Mouse (Mus musculus) lung, embryonic 14.5 days (tissue): ENCODE results near the gene Cntn3. TPM values are rescaled to one million over a fixed set of nuclear protein-coding genes. Genes with fewer than 3 reads are reported as not detected.
A peak's percentile ranks its signal among the peaks of the same experiment; 100 is the strongest.
"Not testable (repeated sequence)": the region's sequence is repeated elsewhere in the genome, so short reads cannot be mapped to it uniquely, and the experiment has no call there.

ENCODE experiments used
- ATAC-seq: fragments of 200-750 bp; cut with Nextera tagmentation; 2 replicates; pipeline ENCODE4 v1.8.0; 2017; ENCODE audit warnings: mild to moderate bottlenecking, moderate TSS enrichment, moderate library complexity; ENCODE audit not compliant: insufficient read depth
- DNase-seq: peaks from one replicate; pipeline ENCODE4 v3.0.0-alpha.2; 2015
- H3K27ac ChIP-seq: fragments of 300-500 bp; sonication (generic); 2 replicates; pipeline ENCODE4 v1.5.1; 2014; ENCODE audit warnings: low read depth, mild to moderate bottlenecking, moderate library complexity
- H3K27me3 ChIP-seq: fragments of 300-500 bp; sonication (generic); 2 replicates; pipeline ENCODE4 v1.6.1; 2014; ENCODE audit warnings: low read length, control low read depth; ENCODE audit not compliant: insufficient read depth
- H3K36me3 ChIP-seq: fragments of 300-500 bp; sonication (generic); 2 replicates; pipeline ENCODE4 v1.6.1; 2014; ENCODE audit warnings: control low read depth; ENCODE audit not compliant: insufficient read depth
- H3K4me1 ChIP-seq: fragments of 300-500 bp; sonication (generic); 2 replicates; pipeline ENCODE4 v1.6.1; 2014; ENCODE audit warnings: antibody characterized with exemption, control low read depth; ENCODE audit not compliant: insufficient read depth
- H3K4me2 ChIP-seq: fragments of 300-500 bp; sonication (generic); 2 replicates; pipeline ENCODE4 v1.6.1; 2014; ENCODE audit warnings: mild to moderate bottlenecking
- H3K4me3 ChIP-seq: fragments of 300-500 bp; sonication (generic); 2 replicates; pipeline ENCODE4 v1.5.1; 2014; ENCODE audit warnings: low read depth, low read length
- H3K9ac ChIP-seq: fragments of 300-500 bp; sonication (generic); 2 replicates; pipeline ENCODE4 v1.6.1; 2014
- H3K9me3 ChIP-seq: fragments of 300-500 bp; sonication (generic); 2 replicates; pipeline ENCODE4 v1.6.1; 2016; ENCODE audit warnings: low read depth, low read length, control low read depth
- CTCF ChIP-seq: IDR thresholded peaks from 2 replicates; pipeline ENCODE4 v1.5.1; 2016; ENCODE audit warnings: antibody characterized with exemption, low read depth
- WGBS: fragments of 180-500 bp; shearing (Covaris S2); extraction: QIAGEN DNeasy Blood & Tissue Kit; methylation state at CpG from one replicate; pipeline ENCODE4 v1.1.7; 2014; 5-methylcytosine and 5-hydroxymethylcytosine counted together
- polyA plus RNA-seq: library from polyadenylated mRNA; unstranded; fragments of >200 nt; fragmentation: Nextera tagmentation; extraction: Ambion mirVana; gene quantifications from 2 replicates; pipeline ENCODE4 v1.2.1, GENCODE M21; 2014

Gene Cntn3
- polyA plus RNA-seq: 0.33 and 0.50 TPM in 2 replicates

- ATAC-seq, H3K4me1 ChIP-seq: not testable (repeated sequence)
- WGBS: 100% methylated on average over 4 of the region's 20 CpGs
These were observed at the start of gene Cntn3 for GRCm38 (mm10) chr6:102573001-102573400. Gene Cntn3 (minus strand): TSS chr6:102573101.

DNA sequence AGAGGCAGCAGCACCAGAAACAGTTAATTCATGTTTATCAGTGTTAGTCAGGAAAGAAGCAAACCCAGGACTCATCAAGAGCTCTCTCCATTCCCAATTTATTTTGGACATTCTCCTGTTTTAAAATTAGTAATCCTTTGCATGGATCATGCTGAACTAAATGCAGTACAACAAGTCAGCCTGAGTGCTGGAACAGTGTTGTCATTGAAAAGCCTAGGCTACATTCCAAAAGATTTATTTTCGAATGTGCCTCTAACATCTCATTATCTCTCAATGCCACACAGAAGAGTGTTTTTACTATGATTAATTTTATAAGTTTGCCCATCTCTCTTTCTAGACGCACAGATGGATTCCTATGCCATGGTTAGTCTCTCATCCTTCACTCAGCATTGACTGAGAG, 27.9 kb upstream of the Cntn3 start:
- H3K4me3 ChIP-seq: no peak overlapping the region
- DNase-seq (no peak), ATAC-seq (no peak)
- no peak overlapping the region for H3K27ac ChIP-seq
- H3K4me1 ChIP-seq: no peaks in the 10 kb centered on the region
- no peak for TF ChIP-seq CTCF
- H3K36me3 ChIP-seq: no peaks in the 10 kb centered on the region
- no peak overlapping the region for H3K4me2 ChIP-seq
- H3K9me3 ChIP-seq: no peaks in the 10 kb centered on the region
- WGBS: 59% methylated on average over 2 of the region's 2 CpGs
- no peak overlapping the region for H3K9ac ChIP-seq
- H3K27me3 ChIP-seq: no peaks in the 10 kb centered on the region

More at GRCm38 (mm10) chr6:102573001-102573400, at the start of gene Cntn3:
- H3K36me3 ChIP-seq, H3K9ac ChIP-seq, H3K27me3 ChIP-seq, H3K4me3 ChIP-seq, H3K4me2 ChIP-seq, H3K27ac ChIP-seq, DNase-seq, H3K9me3 ChIP-seq: not testable (repeated sequence)

DNA sequence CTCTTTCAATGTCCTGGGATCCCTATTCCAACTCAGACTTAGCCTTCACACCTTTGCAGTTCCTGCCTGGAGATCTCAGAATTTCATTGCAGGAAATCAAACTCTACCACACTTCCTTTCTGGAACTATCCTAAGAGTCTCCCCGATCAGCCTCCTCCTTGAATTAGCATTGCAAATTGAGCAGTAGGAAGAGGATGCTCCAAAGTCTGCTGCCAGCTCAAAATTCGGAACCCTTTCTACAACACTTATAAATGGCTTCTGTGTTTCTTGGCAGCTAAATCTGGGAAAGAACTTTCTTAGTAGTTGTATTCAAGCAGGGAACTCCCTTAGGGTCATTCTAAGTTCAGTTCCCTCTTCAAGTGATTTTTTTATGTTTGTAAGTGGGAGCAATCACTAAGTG, 24.9 kb upstream of the Cntn3 start:
- Histone ChIP-seq H3K27me3 (no peaks in the 10 kb centered on the region), H3K9ac (no peak overlapping the region), H3K4me2 (no peak overlapping the region), H3K4me3 (no peak overlapping the region), H3K27ac (no peak overlapping the region), H3K36me3 (no peaks in the 10 kb centered on the region), H3K4me1 (no peaks in the 10 kb centered on the region), H3K9me3 (no peaks in the 10 kb centered on the region)
- WGBS: 49% methylated on average over 2 of the region's 2 CpGs
- TF ChIP-seq CTCF: no peak
- DNase-seq: no peak
- no peak for ATAC-seq

DNA sequence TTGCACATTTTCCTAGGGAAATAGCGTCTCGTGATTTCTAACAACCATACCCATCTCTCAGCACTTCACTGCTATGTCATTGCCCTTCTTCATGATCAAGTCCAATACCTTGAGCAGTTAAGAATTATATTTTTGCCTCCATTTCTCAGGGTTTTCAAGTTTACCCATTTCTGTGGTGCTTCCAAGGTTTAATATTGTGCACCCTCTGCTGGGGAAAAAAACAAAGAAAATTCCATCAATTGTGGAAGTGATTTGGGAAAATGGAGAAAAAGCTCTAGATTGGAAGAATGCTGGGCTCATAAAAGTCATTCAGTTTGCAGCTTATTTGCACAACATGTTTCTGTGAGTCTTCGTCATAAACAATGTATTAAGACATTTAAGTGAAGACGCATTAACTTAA, 17.2 kb upstream of the Cntn3 start:
- Histone ChIP-seq H3K27ac (no peak overlapping the region), H3K4me2 (no peak overlapping the region), H3K36me3 (no peaks in the 10 kb centered on the region), H3K4me3 (no peak overlapping the region), H3K9me3 (no peaks in the 10 kb centered on the region), H3K9ac (no peak overlapping the region), H3K27me3 (no peaks in the 10 kb centered on the region), H3K4me1 (no peaks in the 10 kb centered on the region)
- no peak for TF ChIP-seq CTCF
- no peak for ATAC-seq
- WGBS: 88% methylated on average over 4 of the region's 4 CpGs
- peak; percentile 9 for DNase-seq

DNA sequence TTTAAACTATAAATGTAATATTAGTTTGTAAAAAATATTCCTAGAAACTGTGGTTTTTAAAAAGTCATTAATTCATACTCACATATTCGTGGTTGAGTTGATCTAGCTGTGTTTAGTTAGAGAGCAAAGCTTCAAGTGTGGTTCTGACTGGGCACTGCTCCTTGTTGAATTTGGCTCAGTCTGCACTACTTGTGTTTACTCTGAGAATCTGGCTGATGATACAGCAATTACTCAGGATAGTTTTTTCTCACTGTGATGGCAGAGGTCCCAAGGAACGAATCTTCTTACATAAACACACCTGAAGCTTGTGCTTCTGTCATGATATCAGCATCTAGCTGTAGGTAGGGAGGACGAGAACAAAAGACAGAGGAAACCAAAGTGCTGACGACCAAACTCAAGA, 16.4 kb upstream of the Cntn3 start:
- no peaks in the 10 kb centered on the region for H3K9me3 ChIP-seq
- TF ChIP-seq CTCF: no peak
- H3K9ac ChIP-seq: no peak overlapping the region
- H3K27me3 ChIP-seq: no peaks in the 10 kb centered on the region
- 26% methylated on average over 4 of the region's 4 CpGs for WGBS
- H3K4me1 ChIP-seq: no peaks in the 10 kb centered on the region
- ATAC-seq (no peak), DNase-seq (peak; percentile 13)
- H3K4me2 ChIP-seq: no peak overlapping the region
- H3K36me3 ChIP-seq: no peaks in the 10 kb centered on the region
- H3K4me3 ChIP-seq: no peak overlapping the region
- H3K27ac ChIP-seq: no peak overlapping the region

DNA sequence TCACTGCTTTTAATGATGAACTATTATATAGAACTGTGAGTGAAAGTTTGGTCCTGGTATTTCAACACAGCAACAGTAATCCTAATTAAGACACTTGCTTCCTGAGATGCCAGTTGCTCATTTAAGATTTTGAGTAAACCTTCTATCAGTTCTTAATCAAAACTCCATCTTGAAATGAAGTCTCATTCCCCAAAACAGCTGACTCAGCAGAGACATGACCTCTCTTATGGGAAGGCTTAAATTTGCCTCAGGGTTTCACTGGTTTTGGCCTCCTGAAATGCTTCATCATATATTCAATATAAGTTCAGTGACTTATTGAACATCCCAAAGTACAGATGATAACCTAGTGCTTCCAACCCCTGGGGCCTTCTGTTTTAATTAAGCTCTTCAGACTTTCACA, 13.2 kb upstream of the Cntn3 start:
- ATAC-seq: no peak
- TF ChIP-seq CTCF: no peak

GRCm38 (mm10) chr6:102583578-102583977, 10.7 kb upstream of the Cntn3 start:
- WGBS: 73% methylated on average over 2 of the region's 2 CpGs

More for the DNA sequence above, 13.2 kb upstream of the Cntn3 start:
- no peaks in the 10 kb centered on the region for H3K9me3 ChIP-seq
- H3K4me2 ChIP-seq: no peak overlapping the region
- H3K9ac ChIP-seq: no peak overlapping the region
- DNase-seq: no peak
- H3K4me3 ChIP-seq: no peak overlapping the region
- no peaks in the 10 kb centered on the region for H3K4me1 ChIP-seq
- no peak overlapping the region for H3K27ac ChIP-seq
- H3K27me3 ChIP-seq: no peaks in the 10 kb centered on the region
- H3K36me3 ChIP-seq: no peaks in the 10 kb centered on the region

DNA sequence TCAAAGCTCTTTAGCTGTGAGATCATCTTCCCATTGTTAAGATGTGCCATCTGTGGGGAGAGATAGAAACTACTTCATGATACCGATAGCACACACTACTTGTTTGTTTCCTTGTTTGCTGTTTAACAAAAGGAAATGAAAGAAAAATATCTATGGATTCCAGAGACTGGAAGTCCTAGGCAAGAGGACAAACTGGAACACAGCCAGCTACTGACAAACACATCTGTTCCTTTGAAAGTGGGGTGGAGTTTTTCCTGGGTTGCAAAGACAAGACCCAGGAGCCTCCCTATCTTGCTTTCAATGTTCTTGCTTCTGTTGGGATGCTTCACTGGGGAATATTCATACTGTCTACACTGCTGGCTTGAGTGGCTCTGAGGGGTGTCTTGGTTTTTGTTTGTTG, 5.4 kb downstream of the Cntn3 start:
- H3K4me1 ChIP-seq: no peaks in the 10 kb centered on the region
- 58% methylated on average over 1 of the region's 1 CpGs for WGBS
- peaks cover 21% of the 10 kb centered on the region for H3K27me3 ChIP-seq
- DNase-seq: peak; percentile 27
- H3K27ac ChIP-seq: no peak overlapping the region
- H3K9ac ChIP-seq: no peak overlapping the region
- H3K36me3 ChIP-seq: no peaks in the 10 kb centered on the region
- no peak for ATAC-seq
- no peak overlapping the region for H3K4me2 ChIP-seq
- no peak overlapping the region for H3K4me3 ChIP-seq
- no peaks in the 10 kb centered on the region for H3K9me3 ChIP-seq
- no peak for TF ChIP-seq CTCF

More at GRCm38 (mm10) chr6:102583578-102583977, 10.7 kb upstream of the Cntn3 start:
- H3K27ac ChIP-seq: no peak overlapping the region
- no peaks in the 10 kb centered on the region for H3K9me3 ChIP-seq
- ATAC-seq (no peak), DNase-seq (no peak)
- H3K27me3 ChIP-seq: no peaks in the 10 kb centered on the region
- no peak overlapping the region for H3K9ac ChIP-seq
- no peak overlapping the region for H3K4me3 ChIP-seq
- no peaks in the 10 kb centered on the region for H3K36me3 ChIP-seq
- TF ChIP-seq CTCF: no peak
- H3K4me1 ChIP-seq: no peaks in the 10 kb centered on the region
- no peak overlapping the region for H3K4me2 ChIP-seq
